Mouse (Mus musculus) c-Kit-positive CD71-negative TER-119-negative erythroid progenitor cells, embryonic 14.5 days (primary cell): ENCODE data around the gene Agpat4.

Experiments used
- DNase-seq: peaks from one replicate; pipeline ENCODE4 v3.0.0-alpha.2; 2013; ENCODE audit warnings: low read depth

Gene Agpat4

DNA sequence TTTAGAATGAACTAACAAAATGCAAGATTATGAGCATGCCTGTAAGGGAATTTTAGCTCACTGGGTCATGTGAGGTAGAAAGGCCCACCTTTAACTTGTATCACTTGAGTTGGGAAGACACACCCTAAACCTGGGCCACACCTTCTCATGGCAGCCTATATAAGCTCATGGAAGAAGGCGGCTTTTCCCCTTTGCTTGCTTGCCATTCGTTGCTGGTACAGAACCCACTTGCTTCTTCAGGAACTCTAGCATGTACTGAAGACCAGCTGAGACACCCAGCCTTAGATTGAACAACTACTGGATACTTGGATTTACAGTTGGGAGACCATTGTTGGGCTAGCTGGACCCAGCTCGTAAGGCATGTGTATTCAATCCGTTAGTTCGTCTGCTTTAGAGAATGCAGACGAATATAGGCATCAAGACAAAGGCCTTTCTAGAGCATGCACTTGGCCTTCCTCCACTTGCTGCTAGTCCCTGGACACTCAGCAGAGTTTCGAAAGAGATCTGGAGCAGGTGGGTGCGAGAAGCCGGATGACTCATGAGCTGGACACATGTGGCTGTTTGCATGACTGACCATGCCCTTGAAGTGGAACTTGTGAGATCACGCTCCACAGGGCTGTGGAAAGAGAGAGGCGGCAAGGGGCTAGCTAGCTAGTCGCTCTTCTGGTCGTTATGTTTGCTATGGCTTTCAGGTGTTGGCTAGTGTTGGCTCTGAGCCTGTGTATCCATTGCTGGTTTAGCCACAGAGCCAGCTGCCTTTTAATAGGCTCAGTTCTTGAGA lies 42.7 kb downstream of the Agpat4 start:
- no peak for DNase-seq

GRCm38 (mm10) chr17:12161877-12162276 lies 43.4 kb downstream of the Agpat4 start:
- no peak for DNase-seq

DNA sequence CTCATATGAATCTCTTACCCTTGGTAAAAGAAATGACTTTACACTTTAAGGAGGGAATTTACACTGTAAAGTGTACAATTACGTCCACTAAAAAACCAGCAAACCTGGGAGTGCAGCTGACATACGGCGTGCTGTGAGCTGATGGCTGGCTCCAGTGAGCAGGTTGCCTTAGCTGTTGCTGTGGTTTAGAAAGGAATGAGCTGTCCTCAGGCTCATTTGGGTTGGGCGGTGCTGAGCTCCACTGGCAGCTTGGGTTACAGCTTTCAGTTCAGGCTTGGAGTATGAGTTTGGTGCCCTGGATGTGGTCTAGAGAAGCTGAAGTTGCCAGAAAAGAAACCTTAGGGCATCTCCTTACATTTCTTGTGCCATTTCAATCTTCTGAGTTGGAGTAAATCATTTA lies 44.3 kb downstream of the Agpat4 start:
- no peak for DNase-seq

DNA sequence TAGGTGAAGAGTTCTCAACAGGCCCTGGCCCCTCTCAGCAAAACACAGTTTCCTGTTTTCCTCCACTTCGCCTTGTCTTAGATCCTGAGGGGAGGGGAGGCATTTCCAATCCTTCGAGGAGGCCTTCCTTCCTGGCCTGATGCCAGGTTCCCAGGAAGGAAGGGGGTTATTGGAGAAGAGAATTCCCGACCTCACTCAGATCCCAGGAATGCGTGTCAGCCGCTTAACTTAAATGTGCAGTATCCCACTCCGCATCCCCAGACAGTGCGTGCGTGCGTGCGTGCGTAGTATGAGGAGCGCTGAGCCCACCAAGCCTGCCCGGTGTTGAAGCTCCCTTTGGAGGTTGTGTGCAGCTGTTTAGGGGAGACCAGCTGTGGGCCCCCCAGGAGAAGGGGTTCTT lies 44.9 kb downstream of the Agpat4 start:
- DNase-seq, result no peak

- no peak for DNase-seq
Observed at GRCm38 (mm10) chr17:12163903-12164302, 45.4 kb downstream of the Agpat4 start.

DNA sequence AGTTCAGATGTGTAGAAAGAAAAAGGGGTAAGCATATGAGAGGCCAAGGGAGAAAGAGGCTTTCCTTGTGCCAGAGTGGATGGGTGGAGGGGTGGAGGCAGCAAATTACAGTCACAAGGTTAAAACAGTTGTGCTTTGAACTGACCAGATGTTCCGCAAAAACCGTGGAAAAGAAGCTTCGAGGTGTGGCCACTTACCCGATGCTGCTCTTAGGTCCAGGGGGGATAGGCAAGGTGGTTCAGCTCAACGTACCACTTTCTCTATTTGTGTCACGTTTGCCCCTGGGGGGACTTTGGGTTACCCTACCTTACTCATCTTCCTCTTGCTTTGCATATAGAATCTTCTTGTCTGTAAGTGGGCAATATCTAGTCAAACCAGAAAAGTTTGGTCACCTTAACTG lies 46.0 kb downstream of the Agpat4 start:
- no peak for DNase-seq

- DNase-seq, result no peak
Observed at GRCm38 (mm10) chr17:12165009-12165695, 46.6 kb downstream of the Agpat4 start.

DNA sequence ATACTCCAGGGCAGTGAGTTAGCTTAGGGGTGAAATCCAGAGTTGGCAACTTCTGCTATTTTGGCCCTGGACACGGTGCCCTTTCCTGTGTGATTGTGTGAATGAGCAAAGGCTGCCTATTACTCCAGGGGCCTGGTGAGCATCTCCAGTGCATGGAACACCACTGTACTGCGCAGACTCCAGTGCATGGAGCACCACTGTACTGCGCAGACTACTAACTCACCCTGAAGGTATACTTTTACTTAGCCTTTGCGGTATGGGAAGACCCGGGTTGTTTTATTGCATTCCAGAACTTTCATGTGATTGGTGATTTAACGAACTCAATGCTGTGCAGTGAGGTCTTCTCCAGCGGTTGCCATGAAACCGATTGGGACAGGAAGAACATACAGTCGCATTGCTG lies 47.2 kb downstream of the Agpat4 start:
- DNase-seq, result no peak

GRCm38 (mm10) chr17:12168536-12168935 lies 50.0 kb downstream of the Agpat4 start:
- DNase-seq, result no peak

DNA sequence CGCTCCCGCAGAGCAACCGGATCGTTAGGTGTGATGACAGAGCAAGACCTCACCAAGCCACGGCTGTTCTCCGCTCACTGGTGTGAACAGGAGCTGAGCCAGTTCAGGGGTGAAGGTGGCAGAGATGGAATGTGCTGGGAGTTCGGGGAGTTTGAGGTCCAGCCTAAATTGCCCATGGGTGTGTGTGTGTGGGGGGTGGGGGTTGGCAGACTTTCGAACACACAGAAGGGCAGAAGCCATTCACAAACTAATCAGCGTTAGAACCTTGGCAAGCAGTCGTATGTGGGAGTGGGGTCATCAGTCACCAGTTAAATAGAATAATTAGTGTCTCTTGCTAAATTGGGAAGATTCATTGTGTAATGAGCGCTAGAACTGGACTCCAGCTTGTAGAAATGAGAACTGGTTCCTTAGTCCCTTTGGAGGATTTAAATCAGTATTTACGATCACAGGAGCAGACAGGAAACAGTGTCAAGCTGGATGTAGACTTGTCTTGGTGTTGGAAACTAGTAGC lies 50.9 kb downstream of the Agpat4 start:
- DNase-seq, result no peak

- DNase-seq, result no peak
Observed at GRCm38 (mm10) chr17:12170791-12171497, 52.4 kb downstream of the Agpat4 start.

DNA sequence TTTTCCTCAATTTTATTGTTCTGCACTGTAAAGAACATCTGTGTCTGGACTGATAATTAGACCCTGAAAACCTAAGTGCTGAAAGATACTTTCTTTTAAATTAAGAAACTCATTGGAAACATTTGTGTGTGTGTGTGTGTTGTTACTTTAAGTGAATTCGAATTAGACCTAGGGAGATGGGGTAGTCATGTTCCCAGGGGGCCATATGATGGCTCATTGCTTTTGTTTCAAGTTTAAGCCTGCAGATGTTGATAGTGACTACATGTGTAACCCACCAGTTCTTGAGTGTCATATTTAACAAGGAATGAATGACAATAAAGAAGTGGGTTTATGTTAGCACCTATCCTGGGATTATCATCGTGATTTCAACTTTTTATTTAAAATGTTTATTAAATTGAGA lies 53.2 kb downstream of the Agpat4 start:
- DNase-seq, result no peak

GRCm38 (mm10) chr17:12174221-12174620 lies 55.7 kb downstream of the Agpat4 start:
- no peak for DNase-seq

- no peak for DNase-seq
Observed at GRCm38 (mm10) chr17:12174896-12175295, 56.4 kb downstream of the Agpat4 start.

- no peak for DNase-seq
Observed at GRCm38 (mm10) chr17:12175626-12176025, 57.1 kb downstream of the Agpat4 start.

DNA sequence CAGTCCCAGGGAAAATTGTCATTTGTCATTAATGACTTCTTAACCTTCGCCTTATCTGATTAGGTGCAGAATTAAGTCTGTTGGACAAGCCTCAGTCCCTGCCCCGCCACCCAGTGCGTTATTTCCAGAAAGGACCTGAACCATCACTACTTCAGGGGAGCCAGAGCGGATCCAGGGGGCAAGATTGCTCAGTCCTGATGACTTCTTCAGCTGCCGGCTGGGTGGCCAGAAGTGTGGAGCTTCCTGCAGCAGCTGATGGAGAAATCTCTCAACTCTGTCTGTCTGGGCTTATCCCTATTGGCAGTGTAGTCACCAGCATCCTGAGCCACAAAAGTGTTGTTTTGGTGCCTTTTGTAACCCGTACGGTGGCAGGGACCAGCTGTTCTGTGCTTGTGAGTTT lies 60.8 kb downstream of the Agpat4 start:
- no peak for DNase-seq

- DNase-seq, result no peak
Observed at GRCm38 (mm10) chr17:12179766-12180165, 61.3 kb downstream of the Agpat4 start.

GRCm38 (mm10) chr17:12182702-12183485 lies 64.4 kb downstream of the Agpat4 start:
- no peak for DNase-seq

DNA sequence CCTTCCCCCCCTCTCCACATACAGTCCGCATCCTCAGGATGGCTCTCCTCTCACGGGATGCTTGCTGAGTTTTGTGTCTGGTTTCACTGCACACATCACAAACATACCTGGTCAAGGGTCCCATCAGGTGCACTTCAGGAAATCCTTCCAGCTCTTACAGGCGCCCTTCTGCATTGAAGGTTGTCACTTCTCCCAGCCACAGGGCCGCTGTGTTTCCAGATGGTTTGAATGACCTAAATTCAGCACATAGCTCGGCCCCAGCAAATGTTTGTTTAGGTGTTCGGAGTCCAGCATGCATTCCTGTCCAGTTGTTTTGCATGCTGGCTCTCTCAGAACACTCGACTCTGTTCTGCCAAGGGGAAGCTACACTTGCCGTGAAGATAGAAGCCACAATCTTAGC lies 65.8 kb downstream of the Agpat4 start:
- no peak for DNase-seq

GRCm38 (mm10) chr17:12185855-12186254 lies 67.4 kb downstream of the Agpat4 start:
- no peak for DNase-seq

GRCm38 (mm10) chr17:12186341-12186740 lies 67.8 kb downstream of the Agpat4 start:
- DNase-seq, result no peak

DNA sequence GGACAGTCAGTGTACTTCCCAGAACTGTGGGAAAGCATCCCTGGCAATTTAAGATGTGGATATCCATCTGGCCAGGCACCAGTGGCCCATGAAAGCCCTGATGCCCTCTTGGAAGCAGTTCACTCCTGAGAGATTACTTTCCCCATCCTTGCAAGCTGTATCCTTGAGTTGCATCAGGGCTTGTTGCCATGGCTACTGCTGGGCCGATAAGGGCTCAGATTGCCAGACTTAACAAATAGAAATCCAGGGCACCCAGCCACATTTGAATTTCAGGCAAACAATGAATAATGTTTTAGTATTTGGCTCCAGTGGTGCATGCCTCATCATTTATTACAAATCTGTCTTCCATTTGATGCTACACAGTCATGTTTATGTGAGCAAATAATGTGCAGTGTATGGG lies 69.3 kb downstream of the Agpat4 start:
- DNase-seq, result no peak
